7 mouse cellular contexts compared by ENCODE assay signal in genomic region chr12:8331489-8332173, GRCm38 (mm10). TPM values are rescaled to one million over a fixed set of nuclear protein-coding genes. Genes with fewer than 3 reads are reported as not detected.
DNase-seq lines count a peak whose midpoint lies in the region; ATAC-seq and TF ChIP-seq lines count a peak whose summit lies in the region.

No protein-coding gene starts in this region.

- H3K4me2 ChIP-seq in lung, embryonic 16.5 days (ENCODE audit: low read depth, low read length): no peak overlapping the region
- no peak overlapping the region for H3K4me2 ChIP-seq in forebrain, postnatal 0 days (ENCODE audit: low read depth)
- no peak overlapping the region; the same call in 1 of the 2 replicates for H3K4me2 ChIP-seq in stomach, embryonic 14.5 days (replicated peaks; ENCODE audit: low read depth, low read length)

- H3K9ac ChIP-seq in lung, embryonic 16.5 days (ENCODE audit: low read length): no peak overlapping the region; the same call in 1 of the 2 replicates
- no peak overlapping the region for H3K9ac ChIP-seq in forebrain, postnatal 0 days
- H3K9ac ChIP-seq in stomach, embryonic 14.5 days (replicated peaks; ENCODE audit: low read depth, low read length): no peak overlapping the region

- ATAC-seq in lung, embryonic 16.5 days (ENCODE audit: low read depth): peak; percentile 79
- peak; percentile 39 for ATAC-seq in forebrain, postnatal 0 days
- ATAC-seq in stomach, embryonic 14.5 days (ENCODE audit: insufficient number of reproducible peaks, insufficient read depth, low FRiP score, low read depth): peak; percentile 79; the same call in 1 of the 2 replicates

- H3K4me1 ChIP-seq in lung, embryonic 16.5 days (replicated peaks; ENCODE audit: control insufficient read depth, insufficient read depth, low read length): peaks cover 26% of the 10 kb centered on the region
- peaks cover 8% of the 10 kb centered on the region for H3K4me1 ChIP-seq in lung, adult 2 months (ENCODE audit: control insufficient read depth, insufficient read depth, low read length)
- H3K4me1 ChIP-seq in forebrain, postnatal 0 days (ENCODE audit: insufficient read depth): peaks cover 6% of the 10 kb centered on the region; the same call in 1 of the 2 replicates
- H3K4me1 ChIP-seq in stomach, embryonic 14.5 days (ENCODE audit: control insufficient read depth, insufficient read depth, low read length): peaks cover 19% of the 10 kb centered on the region

- peaks cover 7% of the 10 kb centered on the region; the same call in 1 of the 2 replicates for H3K36me3 ChIP-seq in lung, embryonic 16.5 days (ENCODE audit: control insufficient read depth, insufficient read depth, low read length)
- peaks cover 24% of the 10 kb centered on the region for H3K36me3 ChIP-seq in forebrain, postnatal 0 days (ENCODE audit: insufficient read depth)
- peaks cover 11% of the 10 kb centered on the region; the same call in 1 of the 2 replicates for H3K36me3 ChIP-seq in stomach, embryonic 14.5 days (ENCODE audit: control insufficient read depth, insufficient read depth, low read length)

- H3K27me3 ChIP-seq in lung, embryonic 16.5 days (ENCODE audit: control insufficient read depth, insufficient read depth, low read depth, low read length): no peaks in the 10 kb centered on the region
- no peaks in the 10 kb centered on the region for H3K27me3 ChIP-seq in forebrain, postnatal 0 days (ENCODE audit: insufficient read depth, low read length)
- no peaks in the 10 kb centered on the region for H3K27me3 ChIP-seq in stomach, embryonic 14.5 days (ENCODE audit: control insufficient read depth, insufficient read depth, low read length)

- H3K27ac ChIP-seq in lung, embryonic 16.5 days (ENCODE audit: low read length): peak overlapping the region; percentile 53; the same call in 1 of the 2 replicates
- 0 out of 2 replicates have a peak overlapping the region, but pooled peaks have one; percentile 9 for H3K27ac ChIP-seq in forebrain, postnatal 0 days (ENCODE audit: low read depth, low read length)
- peak overlapping the region; percentile 55 for H3K27ac ChIP-seq in stomach, embryonic 14.5 days (ENCODE audit: low read length)

- H3K9me3 ChIP-seq in lung, embryonic 16.5 days (ENCODE audit: control insufficient read depth, low read length): no peaks in the 10 kb centered on the region
- H3K9me3 ChIP-seq in forebrain, postnatal 0 days (ENCODE audit: low read length): no peaks in the 10 kb centered on the region
- no peaks in the 10 kb centered on the region for H3K9me3 ChIP-seq in stomach, embryonic 14.5 days (ENCODE audit: control insufficient read depth, low read depth, low read length)

- 47% methylated on average over 14 of the region's 14 CpGs for WGBS in lung, embryonic 16.5 days
- 73% methylated on average over 14 of the region's 14 CpGs for WGBS in lung, adult 2 months
- 53% methylated on average over 14 of the region's 14 CpGs for WGBS in forebrain, postnatal 0 days
- 35% methylated on average over 14 of the region's 14 CpGs for WGBS in stomach, embryonic 14.5 days

- TF ChIP-seq POLR2A in lung, adult 2 months (IDR thresholded peaks at IDR 0.05; ENCODE audit: borderline replicate concordance, extremely low read depth, low read depth, low read length): no peak

- TF ChIP-seq CTCF in lung, adult 2 months (IDR thresholded peaks at IDR 0.05; ENCODE audit: insufficient read depth, low read length): no peak
- TF ChIP-seq CTCF in forebrain, postnatal 0 days (IDR thresholded peaks at IDR 0.05; ENCODE audit: low read depth): no peak

- no peak overlapping the region for H3K4me3 ChIP-seq in lung, embryonic 16.5 days (ENCODE audit: low read length)
- H3K4me3 ChIP-seq in lung, adult 2 months (replicated peaks; ENCODE audit: extremely low read depth, low read depth, low read length): no peak overlapping the region
- no peak overlapping the region for H3K4me3 ChIP-seq in forebrain, postnatal 0 days (ENCODE audit: low read depth, low read length)
- no peak overlapping the region for H3K4me3 ChIP-seq in stomach, embryonic 14.5 days (ENCODE audit: low read depth, low read length)

- DNase-seq in lung, adult 2 months: no peak
- DNase-seq in forebrain, postnatal 0 days: peak; percentile 33
- DNase-seq in heart, postnatal 4 days: peak; percentile 71
- DNase-seq in liver: no peak
- no peak for DNase-seq in yolk sac, embryonic 10.5 days (ENCODE audit: low spot score)

RNA-seq across cellular contexts. Expression of gene Hs1bp3, which starts 18.4 kb away (rescaled TPM):
- polyA plus RNA-seq in lung, embryonic 16.5 days (2015; fragmentation: Nextera tagmentation; extraction: Ambion mirVana): 16.4 and 16.9 TPM in 2 replicates
- polyA plus RNA-seq in lung, adult 2 months (2012; rRNA removed): 21.7 and 25.8 TPM in 2 replicates
- total RNA-seq in forebrain, postnatal 0 days (2014; rRNA removed): 5.5 and 7.0 TPM in 2 replicates
- polyA plus RNA-seq in forebrain, postnatal 0 days (2015; fragmentation: Nextera tagmentation; extraction: Ambion mirVana): 4.2 and 5.8 TPM in 2 replicates
- 10 to 100 TPM in 1 of 2 experiments, 1 to 10 TPM in 1; 7.2 to 11.0 TPM for total RNA-seq in heart, postnatal 4 days (2021)
- 11.2 and 12.1 TPM in 2 replicates for polyA plus RNA-seq in stomach, embryonic 14.5 days (2014; fragmentation: Nextera tagmentation; extraction: Ambion mirVana)

RNA-seq across cellular contexts. Expression of gene Gdf7, which starts 29.9 kb away (rescaled TPM):
- not detected in 2 replicates for polyA plus RNA-seq in lung, embryonic 16.5 days (2015; fragmentation: Nextera tagmentation; extraction: Ambion mirVana)
- 0.24 and 0.25 TPM in 2 replicates for polyA plus RNA-seq in lung, adult 2 months (2012; rRNA removed)
- total RNA-seq in forebrain, postnatal 0 days (2014; rRNA removed): 0.14 and 0.54 TPM in 2 replicates
- 0.10 and 0.18 TPM in 2 replicates for polyA plus RNA-seq in forebrain, postnatal 0 days (2015; fragmentation: Nextera tagmentation; extraction: Ambion mirVana)
- total RNA-seq in heart, postnatal 4 days (2021): under 1 TPM; 0.19 to 0.25 TPM
- not detected in 2 replicates for polyA plus RNA-seq in stomach, embryonic 14.5 days (2014; fragmentation: Nextera tagmentation; extraction: Ambion mirVana)

Comparison
In these comparisons a context has a peak if more than half of its experiments do, and no peak if none do; other contexts are left out.
1. DNase-seq: peak in forebrain, postnatal 0 days (single experiment) and heart, postnatal 4 days (single experiment); none in lung, adult 2 months (single experiment), liver (single experiment) and yolk sac, embryonic 10.5 days (single experiment).
2. Peak in every context shown above with its lines, with median percentiles within 50 percentile points of each other: ATAC-seq and H3K27ac ChIP-seq.